Mouse (Mus musculus) CD8-positive naive resting alpha-beta T cell, adult 2 months (primary cell): ENCODE results near the gene Hcar1.

Experiments
- DNase-seq, 2 experiments: peaks; one replicate each; pipeline ENCODE4 v3.0.0; 2022; ENCODE audit warnings: low read depth in 2 of 2, low spot score in 2 of 2

Hcar1 gene

DNA sequence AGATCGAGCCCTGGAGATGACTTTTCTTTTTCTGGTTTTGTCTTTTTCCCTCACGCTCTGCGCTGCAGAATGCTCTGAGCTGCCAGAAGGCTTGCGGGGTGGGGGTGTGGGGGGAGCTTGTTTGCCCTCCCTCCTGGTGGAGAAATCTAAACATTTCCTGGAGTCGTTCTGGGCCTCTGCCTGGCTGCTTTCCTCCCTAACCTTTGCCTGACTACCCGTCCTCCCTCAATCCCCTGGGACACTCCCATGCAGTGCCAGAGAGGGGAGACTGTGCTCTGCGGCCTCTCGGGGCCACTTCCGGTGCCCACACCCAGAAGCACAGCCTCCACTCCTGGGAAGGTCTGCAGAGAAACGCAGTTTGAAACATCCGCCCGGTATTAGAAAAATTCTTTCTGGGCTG, at the start of gene Hcar1:
TSS of gene Hcar1 (minus strand) at position 93 of the 400 bp plus-strand sequence.
- no peak for DNase-seq

DNA sequence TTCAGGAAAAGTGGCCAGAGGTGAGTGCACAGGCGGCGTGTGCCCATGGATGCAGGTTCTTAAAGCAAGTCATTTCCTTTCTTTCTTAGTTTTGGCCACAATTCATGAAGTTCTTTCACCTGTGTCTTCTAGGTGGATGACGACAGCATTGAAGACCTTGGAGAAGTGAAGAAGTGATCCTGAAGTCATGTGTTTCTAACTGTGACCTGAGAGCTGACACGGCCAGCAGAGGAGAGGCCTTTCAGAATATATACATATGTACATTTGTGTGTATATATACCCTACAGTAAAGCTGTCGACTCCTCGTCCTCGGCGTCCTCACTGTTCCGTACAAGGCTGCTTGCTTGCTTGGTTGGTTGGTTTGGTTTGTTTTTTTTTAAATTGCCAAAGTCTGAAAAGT, 47.3 kb upstream of the Hcar1 start, which contains the start of gene Gm43518:
TSS of gene Gm43518 (plus strand) at position 301 of the 400 bp plus-strand sequence.
- DNase-seq = no peak

DNA sequence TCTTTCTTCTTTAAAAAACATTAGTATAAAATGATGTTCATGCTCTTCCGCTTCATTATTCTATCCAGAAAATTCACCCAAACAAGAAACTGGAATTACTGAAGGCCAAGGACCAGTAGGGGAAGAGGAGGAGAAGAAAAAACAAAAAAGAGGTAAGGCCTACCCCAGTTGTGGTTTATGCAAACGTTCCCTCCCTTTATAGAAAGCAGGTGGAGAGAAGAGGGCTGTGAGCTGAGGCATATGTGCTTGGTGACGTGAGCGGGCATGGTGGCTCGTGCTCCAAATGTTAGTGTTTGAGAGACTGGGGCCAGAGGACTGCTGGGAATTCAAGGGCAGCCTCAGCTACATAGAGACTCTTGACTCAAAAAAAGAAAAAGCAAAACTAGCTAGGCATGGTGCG, 42.3 kb upstream of the Hcar1 start:
- no peak for DNase-seq

DNA sequence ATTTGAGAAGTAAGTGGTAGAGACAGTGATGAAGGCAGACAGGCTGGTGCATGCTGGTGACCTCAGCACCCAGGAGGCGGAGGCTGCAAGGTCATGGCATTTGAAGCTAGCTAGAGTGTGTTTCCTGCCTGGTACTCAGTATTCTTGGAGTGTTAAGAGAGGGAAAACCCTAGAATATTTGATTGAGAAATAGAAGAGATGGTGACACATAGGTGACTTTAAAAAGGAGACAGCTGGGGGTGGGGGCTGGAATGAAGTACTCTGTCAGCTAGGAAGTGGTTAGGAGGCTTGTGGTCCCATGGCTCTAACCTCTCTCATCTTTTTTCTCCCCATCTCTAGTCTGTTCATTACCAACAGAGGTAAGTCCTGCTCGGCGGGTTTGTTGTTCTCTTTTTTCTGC, 35.0 kb upstream of the Hcar1 start:
- DNase-seq = peak; percentile 34 to 63

DNA sequence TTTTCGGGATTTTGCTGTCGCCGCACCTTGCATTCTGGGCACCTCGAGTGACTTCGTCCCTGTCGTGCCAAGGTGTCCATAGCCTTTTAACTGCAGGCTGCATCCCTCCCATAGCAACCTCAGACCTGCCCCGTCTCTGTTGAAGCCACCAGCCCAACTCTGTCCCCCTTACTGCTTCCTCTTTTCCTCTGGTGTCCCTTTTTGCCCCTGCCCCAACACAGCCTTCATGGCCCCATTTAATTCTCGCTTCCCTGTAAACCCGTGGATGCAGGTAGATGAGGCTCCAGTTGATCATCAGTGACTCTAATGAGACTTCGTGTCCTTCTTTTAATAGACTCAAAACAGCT, 27.8 kb upstream of the Hcar1 start:
- no peak for DNase-seq

DNA sequence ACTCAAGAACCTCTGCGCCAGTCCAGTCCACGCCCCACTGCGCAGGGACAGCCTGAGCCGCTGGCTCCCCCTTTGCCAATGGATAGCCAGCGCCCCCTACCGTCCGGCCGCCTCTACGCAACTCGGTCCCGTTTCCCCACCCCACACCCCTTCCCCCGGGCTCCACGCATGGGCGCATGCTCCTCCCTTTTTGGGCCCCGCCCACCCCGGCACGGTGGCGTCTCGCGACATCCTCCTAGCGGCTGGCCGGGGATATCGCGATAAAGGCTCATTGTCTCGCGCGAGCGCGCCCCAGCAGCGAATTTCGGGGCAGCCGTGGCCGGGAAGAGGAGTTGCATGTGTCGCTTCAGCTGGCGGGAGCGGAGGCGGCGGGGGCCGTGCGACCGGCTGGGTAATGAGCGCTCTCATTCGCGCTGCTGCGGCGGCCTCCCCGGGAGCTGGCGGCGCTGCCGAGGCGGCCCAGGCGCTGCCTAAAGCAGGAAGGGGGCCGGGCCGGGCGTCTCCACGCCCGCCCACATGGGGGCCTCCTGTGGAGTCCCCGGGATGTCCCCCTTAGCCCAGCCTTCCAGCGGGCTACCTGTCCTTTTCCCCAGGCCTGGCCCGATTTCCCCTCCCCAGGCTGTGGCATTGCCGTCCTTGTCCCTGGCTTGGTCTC, 27.3 kb upstream of the Hcar1 start, which contains the start of gene Denr:
TSS of gene Denr (plus strand) at position 200 of the 655 bp plus-strand sequence.
- DNase-seq = peak; percentile 99 to 100

DNA sequence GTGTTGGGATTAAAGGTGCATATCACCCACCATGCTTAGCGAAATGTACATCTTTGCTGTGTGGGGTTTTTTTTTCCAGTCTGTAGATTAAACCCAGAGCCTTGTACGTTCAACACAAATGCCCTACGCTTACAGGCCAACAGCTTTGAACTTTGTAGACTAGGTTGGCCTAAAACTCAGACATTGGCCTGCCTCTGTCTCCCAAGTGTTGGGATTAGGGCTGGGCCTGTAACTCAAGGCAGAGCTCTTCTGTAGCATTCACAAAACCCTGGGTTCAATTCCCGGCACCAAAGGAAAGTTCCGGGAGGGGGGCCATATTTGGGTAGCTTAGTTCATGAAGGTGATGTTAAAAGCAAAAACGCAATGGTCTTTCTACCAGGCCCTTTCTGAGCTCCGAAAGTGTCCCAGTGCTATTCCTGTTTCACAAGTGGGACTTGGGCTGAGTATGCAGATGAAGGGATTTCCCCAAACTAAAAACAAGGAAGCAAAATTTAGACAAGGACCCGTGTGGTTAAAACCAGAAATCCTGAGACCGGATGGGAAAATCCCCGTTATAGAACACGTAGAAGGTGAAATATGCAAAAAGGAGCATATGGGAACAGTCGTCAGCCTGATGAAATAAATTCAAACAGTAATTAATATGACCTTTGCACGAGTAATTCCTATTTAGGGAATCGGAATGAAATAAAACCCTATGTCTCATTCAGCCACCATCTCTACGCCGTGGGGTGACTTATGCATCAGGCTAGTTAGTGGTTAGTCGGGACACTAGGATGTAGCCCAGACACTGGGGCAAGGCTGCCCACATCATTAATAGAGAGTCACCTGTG, 26.5 kb upstream of the Hcar1 start:
- no peak for DNase-seq

DNA sequence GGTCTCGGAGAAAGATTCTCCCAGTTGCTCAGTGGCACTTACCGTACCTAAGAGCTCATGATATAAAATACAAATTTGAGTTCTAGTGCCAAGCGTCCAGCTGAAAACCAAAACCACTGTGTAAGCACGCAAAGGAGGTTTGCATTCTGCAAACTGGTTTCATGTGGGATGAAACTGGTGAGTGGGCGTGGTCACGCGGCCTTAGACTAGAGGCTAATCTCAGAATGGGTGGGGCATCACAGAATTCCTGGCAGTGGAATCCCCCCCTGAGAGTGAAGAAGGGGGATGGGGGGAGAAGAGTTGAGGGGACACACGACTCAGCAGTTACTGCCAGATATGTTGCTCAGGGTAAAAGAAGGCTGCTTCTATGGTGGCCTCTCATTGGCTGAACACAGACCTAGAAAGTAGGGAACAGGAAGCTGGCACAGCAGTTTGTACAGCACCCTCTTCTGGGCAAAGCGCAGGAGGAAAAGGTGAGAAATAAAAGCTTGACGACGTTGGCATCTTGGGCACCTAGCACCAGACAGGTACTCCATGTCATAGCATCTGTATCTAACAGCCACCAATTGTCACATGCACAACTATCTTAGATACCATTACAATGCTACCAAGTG, 24.3 kb upstream of the Hcar1 start:
- DNase-seq = no peak

DNA sequence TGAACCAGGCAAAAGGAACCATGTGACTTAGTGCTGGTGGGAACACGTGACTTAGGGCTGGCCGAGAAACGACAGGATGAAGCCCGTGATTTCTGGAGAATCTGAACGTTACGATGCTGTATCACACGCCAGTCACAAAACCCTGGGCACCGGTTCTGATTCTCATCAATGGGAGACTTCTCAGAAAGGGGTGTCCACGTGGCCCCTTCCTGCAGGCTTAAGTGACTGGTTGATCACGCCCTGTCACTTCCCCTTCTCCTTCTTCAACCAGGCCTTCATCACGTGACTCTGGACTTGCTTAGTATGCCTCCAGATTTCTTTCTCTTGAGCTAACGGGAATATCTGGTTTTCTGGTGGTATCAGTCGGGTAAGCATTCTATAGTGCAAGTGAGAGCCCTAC, 17.5 kb upstream of the Hcar1 start:
- no peak for DNase-seq

DNA sequence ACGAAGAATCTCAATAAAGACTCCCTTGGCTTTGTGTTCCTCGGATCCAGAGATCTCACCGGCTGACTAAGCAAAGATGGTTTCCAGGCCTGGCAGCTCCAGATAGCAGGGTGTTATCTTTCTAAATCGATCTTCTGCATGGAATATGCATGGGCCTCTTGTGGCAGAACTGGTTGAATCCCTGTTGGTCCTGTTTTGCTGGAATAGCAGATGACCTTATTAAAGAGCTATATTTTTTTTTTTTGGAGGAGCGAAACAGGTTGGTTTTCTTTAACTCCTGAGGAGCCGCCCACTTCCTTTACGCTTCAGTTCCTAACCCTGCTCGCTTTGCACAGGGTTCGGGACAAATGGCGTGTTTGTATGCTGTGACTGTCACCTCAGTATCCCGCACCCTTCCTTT, 16.6 kb upstream of the Hcar1 start:
- no peak for DNase-seq

DNA sequence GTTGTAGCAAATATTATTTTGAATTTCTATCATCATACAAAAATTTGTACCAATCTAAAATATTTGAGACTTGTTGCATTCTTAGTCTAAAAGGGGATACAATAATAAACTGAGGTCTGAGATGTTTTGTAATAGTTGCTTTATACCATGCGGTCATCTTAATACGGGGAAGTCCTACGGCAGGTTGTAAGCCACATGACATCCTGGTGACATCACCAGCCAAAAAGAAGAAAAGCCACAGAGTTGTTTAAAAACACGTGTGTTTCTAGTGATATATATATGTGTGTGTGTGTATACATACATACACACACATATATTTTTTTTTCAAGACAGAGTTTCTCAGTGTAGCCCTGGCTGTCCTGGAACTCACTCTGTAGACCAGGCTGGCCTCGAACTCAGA, 13.7 kb upstream of the Hcar1 start:
- DNase-seq = no peak

DNA sequence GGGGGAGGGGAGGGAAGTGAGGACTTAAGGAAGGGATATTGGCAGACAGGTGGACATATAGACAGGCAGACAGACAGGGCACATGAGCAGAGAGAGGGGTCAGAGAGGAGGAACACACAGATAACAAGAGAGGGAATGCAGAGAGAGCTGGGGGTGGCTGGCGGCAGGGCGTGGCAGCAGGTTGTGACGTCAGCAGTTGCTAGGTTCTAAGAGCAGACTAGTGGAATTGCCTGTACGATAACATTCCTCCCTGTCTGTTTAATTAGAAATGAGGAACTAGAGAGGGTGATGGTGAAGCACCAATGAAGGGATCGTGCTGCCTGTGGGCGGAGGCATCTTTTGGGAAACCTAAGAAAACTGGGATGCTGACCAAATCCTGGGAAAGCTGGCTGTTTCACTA, 11.8 kb upstream of the Hcar1 start:
- DNase-seq = peak in 1 of 2 experiments; percentile 40

DNA sequence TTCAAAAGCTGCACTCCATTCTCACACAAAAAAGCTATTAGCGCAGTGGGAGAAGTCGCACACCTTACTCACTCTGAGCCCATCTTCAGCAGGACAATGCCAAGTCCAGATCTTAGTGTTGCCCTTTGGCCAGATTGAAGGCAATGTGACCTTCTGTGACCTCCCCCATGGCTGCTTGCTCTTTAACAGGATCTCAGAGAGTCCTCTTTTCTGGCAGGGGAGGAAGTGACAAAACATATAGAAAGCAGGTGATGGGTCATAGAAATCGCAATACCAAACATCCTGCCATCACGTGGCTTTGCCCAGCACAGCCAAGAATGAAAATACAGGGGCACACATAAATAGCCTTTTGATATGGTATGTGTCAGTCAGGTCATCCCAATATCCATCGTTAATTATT, 11.2 kb upstream of the Hcar1 start:
- no peak for DNase-seq

DNA sequence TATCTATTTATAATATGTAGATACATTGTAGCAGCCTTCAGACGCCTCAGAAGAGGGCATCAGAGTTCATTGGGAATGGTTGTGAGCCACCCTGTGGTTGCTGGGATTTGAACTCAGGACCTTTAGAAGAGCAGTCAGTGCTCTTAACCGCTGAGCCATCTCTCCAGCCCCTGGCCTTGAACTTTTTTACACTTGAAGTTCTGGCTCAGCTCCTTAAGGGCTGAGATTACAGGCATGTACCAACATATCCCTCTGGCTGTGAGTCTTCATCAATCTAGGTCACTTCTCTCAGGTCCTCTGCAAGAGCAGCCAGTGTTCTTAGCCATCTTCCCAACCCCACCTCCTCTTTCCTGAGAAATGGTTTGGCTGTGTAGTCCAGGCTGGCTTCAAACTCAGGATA, 10.5 kb upstream of the Hcar1 start:
- DNase-seq = no peak

DNA sequence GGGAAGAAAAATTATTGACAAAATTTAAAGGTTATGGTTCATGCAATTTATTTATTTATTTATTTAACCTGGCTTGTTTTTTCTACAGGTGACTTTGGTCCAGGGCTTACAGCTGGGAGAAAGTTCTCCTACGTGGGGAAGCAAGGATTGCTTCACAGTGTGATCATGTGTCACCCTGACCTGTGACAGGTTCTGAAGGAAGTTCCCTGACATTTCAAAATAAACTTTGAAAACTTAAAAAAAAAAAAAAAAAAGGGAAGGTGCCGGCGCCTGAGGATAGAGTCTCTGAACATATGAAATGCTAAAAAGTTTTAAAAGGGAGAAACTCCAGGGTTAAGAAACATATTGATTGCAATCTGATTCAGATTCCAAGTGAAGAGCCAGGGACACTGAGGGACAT, 6.5 kb upstream of the Hcar1 start:
- no peak for DNase-seq

DNA sequence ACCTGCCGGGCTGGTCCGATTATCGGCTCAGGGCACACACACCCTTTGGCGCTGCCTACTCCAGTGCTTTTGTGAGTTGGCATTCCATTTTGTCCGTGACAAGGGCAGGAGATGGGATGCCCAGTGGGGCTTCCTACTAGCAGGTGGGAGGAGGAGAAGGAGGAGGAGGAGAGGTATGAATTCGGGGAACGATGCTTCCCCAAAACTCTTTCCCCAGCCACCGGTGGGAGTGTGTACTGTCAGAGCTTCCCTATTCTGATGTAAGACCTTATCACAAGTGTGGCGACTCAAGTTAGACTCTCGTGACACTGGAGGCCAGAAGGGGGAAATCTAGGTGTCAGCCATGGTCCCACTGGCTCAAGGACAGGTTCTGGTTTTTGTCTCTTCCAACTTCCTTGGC, 4.5 kb upstream of the Hcar1 start:
- no peak for DNase-seq

DNA sequence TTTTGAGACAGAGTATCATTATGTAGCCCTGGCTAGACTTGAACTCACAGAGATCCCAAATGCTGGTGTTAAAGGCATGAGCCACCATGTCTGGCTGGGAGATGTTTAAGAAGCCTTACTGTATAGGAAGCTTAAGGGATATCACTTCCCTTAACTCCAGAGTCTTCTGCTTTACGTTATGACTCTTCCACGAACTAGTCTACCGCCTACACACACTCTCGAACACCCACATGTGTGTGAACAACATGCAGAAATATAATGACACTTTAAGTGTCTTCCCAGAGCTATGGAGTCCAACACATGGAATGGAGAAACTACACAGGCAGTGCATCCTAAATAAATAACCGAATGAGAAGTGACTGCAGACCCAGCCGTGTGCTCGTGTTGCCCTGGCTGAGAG, 4.1 kb upstream of the Hcar1 start:
- DNase-seq = no peak

DNA sequence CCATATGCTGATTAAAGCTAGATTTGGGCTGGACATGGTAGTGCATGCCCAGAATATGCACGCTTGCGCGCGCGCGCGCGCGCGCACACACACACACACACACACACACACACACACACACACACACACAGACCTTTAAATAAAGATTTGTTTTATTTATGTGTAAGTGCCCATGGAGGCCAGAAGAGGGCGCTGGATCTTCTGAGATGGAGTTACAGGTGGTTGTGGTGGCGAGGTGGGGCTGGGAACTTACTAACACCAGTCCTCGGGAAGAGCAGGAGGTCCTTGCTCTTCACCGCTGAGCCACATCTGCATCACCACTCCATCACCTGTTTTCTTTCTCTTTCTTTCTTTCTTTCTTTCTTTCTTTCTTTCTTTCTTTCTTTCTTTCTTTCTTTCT, 958 bp upstream of the Hcar1 start:
- no peak for DNase-seq

DNA sequence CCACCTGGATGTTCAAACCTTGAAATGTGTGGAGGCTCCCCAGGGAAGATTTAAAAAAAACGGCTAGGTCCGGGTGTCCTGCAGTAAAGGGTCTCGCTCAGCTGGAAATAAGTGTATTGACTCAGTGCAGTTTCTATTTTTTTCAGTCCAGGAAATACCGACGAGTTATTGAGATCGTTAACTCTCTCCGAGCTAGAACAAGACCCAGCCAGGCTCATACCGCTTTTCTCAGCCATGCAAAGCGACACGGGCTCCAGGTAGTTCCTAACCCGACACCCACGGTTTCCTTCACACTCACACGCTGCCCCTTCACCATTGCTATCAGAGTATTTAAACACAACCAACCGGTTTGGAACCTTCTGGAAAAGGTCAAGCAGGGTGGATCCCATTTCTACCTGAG, 1.8 kb downstream of the Hcar1 start:
- no peak for DNase-seq

DNA sequence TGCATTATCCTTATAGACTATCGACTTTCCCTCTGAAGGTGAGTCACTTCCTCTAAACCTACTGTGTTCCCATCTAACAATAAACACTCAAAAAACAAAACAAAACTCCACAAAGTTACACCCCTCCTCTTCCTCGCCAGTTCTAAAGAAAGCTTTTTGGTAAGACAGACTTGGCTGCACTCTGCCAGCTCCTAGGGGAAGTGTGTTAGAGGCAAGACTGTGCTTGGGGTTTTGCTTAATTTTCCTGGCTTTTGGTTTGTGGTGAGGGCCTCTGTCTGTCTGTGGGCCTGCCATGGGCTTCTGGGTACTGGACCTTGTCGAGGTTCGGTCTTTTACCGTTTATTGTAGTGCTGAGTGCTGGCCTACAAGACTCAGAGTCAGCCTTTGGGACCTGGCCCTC, 5.6 kb downstream of the Hcar1 start:
- no peak for DNase-seq

DNA sequence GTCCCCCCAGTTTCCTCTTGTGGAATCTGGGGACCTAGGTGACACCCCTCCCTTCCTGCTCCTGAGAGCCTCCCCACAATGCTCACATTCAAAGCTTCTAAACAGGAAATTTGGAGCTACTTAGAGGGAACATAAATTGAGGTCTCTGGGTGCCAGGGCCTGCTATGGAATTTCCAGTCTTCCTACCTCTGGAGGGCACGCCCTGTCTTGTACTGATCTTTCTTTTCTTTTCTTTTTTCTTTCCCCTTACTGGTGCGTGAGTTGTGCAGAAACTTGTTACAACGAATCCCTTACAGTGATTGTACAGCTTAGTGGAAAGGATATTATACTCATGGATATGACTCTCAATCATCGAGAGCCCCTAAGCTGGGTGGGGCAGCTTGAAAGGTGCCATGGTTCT, 10.2 kb downstream of the Hcar1 start:
- no peak for DNase-seq

DNA sequence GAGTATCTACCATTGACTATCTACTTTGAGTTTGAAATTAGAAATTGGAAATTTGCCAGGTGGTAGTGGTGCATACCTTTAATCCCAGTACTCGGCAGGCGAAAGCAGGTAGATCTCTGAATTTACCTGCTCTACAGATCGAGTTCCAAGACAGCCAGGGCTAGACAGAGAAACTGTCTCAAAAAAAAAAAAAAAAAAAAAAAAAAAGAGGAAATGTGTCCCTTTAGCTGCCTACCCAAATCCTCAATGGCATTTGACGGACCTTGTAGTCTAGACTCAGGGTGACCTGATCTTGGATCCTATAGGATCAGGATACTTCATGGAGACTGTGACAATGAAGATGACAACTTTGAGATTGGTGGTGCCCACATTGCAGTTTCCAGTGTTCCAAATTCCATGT, 13.4 kb downstream of the Hcar1 start:
- no peak for DNase-seq
